Mouse (Mus musculus) midbrain, embryonic 16.5 days (tissue): Measurements from ENCODE around the gene Dtnbp1. TPM values are rescaled to one million over a fixed set of nuclear protein-coding genes. Genes with fewer than 3 reads are reported as not detected.

Source experiments
- ATAC-seq: fragments of 200-750 bp; cut with Nextera tagmentation; 2 replicates; pipeline ENCODE4 v1.8.0; 2017; ENCODE audit warnings: moderate TSS enrichment
- H3K27ac ChIP-seq: fragments of 300-500 bp; sonication (generic); 2 replicates; pipeline ENCODE4 v1.5.1; 2014; ENCODE audit warnings: mild to moderate bottlenecking, low read length, mixed read lengths
- H3K27me3 ChIP-seq: fragments of 300-500 bp; sonication (generic); 2 replicates; pipeline ENCODE4 v1.6.1; 2014; ENCODE audit warnings: low read depth, low read length, mixed read lengths; ENCODE audit not compliant: control insufficient read depth, insufficient read depth
- H3K36me3 ChIP-seq: fragments of 300-500 bp; sonication (generic); 2 replicates; pipeline ENCODE4 v1.6.1; 2014; ENCODE audit warnings: mild to moderate bottlenecking, low read length, moderate library complexity, mixed read lengths; ENCODE audit not compliant: control insufficient read depth, insufficient read depth
- H3K4me1 ChIP-seq: fragments of 300-500 bp; sonication (generic); 2 replicates; pipeline ENCODE4 v1.6.1; 2014; ENCODE audit warnings: mild to moderate bottlenecking, low read length, mixed read lengths; ENCODE audit not compliant: control insufficient read depth, insufficient read depth
- H3K4me2 ChIP-seq: fragments of 300-500 bp; sonication (generic); 2 replicates; pipeline ENCODE4 v1.6.1; 2014; ENCODE audit warnings: mild to moderate bottlenecking, low read length, mixed read lengths
- H3K4me3 ChIP-seq: fragments of 300-500 bp; sonication (generic); 2 replicates; pipeline ENCODE4 v1.5.1; 2014; ENCODE audit warnings: low read depth, mild to moderate bottlenecking, low read length, moderate library complexity, mixed read lengths
- H3K9ac ChIP-seq: fragments of 300-500 bp; sonication (generic); 2 replicates; pipeline ENCODE4 v1.6.1; 2014; ENCODE audit warnings: low read depth, low read length, mixed read lengths
- H3K9me3 ChIP-seq: fragments of 300-500 bp; sonication (generic); replicated peaks from 2 replicates; pipeline ENCODE4 v1.6.1; 2014; ENCODE audit warnings: mild to moderate bottlenecking, low read length, mixed read lengths; ENCODE audit not compliant: control insufficient read depth, poor library complexity, severe bottlenecking
- WGBS: fragments of 180-500 bp; shearing (Covaris S2); extraction: QIAGEN DNeasy Blood & Tissue Kit; methylation state at CpG from one replicate; pipeline ENCODE4 v1.1.7; 2014; 5-methylcytosine and 5-hydroxymethylcytosine counted together
- polyA plus RNA-seq: library from polyadenylated mRNA; unstranded; fragments of >200 nt; fragmentation: Nextera tagmentation; extraction: Ambion mirVana; gene quantifications from 2 replicates; pipeline ENCODE4 v1.2.1, GENCODE M21; 2015

Dtnbp1 gene
- 130 and 136 TPM in 2 replicates for polyA plus RNA-seq

DNA sequence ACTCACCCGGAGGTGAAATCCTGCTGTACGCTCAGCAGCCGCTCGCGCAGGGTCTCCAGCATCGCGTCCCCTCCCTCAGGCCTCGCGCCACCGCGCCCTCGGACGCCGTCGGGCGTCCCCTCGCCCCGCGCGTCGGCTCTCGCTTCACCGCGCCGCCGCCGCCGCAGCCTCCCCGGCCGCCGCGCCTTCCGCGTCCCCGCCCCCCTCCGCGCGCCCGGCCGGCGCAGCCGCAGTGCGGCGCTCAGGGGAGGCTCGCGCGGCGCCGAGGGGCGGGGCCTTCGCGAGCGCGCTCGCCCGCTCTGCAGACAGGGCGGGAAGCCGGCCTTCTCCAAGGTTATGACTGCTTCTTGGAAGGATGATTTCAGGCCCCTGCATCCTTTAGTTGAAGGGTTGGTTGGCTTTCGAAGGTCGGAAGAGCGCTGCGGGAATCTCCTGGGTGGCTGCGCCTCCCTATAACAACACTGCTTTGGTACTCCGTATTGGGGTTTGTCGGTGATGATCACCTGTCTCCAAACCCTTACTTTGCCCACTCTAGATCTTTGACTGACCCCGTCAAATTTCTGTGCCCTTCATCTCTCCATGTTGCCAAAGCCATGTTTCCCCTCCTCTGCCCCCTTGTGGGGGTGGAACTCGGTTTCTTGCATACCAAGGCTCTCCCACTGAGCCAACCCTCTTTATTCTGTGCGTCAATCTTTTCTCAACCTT, at the start of gene Dtnbp1:
Gene Dtnbp1 (minus strand): TSS at position 237 of the 705 bp plus-strand sequence.
- 1% methylated on average over 53 of the region's 68 CpGs for WGBS
- H3K4me1 ChIP-seq: peaks cover 12% of the 10 kb centered on the region

DNA sequence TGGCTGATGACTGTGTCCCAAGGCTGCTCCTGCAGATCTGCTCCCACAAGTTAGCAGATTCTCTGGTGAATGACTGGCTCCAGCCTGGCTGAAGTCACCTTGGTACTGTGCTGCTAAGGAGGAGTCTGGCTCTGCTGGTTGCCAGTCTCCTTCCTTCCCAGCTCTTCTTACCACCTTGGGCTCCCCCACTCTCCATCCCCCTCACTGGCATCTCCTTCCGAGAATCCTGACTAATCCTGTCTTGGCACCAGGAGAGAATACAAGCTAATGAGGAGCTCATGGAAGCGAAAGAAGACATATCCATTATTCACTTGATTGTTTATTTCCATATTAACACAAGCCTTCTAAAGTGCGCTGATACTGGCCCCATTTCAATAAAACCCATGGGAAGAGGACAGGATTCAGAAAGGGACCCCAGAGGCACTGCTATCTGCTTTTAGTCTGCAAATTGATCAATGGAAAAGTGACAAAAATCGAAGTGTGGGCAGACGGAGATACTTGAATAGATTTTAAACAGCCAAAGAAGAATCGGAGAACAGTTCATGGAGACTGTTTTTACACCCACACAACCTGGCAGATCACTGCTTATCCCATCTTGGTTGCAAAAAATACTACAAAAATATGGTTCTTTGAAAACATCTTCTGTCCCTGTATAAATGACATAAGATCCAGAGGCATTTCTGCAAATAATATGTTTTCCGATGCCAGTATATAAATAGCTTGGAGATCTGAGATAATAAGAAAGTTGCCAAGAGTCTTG, 47.5 kb upstream of the Dtnbp1 start:
- H3K36me3 ChIP-seq: no peaks in the 10 kb centered on the region
- H3K9me3 ChIP-seq: no peaks in the 10 kb centered on the region
- no peaks in the 10 kb centered on the region; the same call in 1 of the 2 replicates for H3K27me3 ChIP-seq
- H3K9ac ChIP-seq: no peak overlapping the region
- no peak for ATAC-seq
- H3K4me1 ChIP-seq: no peaks in the 10 kb centered on the region
- no peak overlapping the region for H3K27ac ChIP-seq
- no peak overlapping the region for H3K4me3 ChIP-seq
- WGBS: 67% methylated on average over 7 of the region's 7 CpGs
- H3K4me2 ChIP-seq: no peak overlapping the region

More for the DNA sequence above, at the start of gene Dtnbp1:
- H3K27me3 ChIP-seq: no peaks in the 10 kb centered on the region
- no peaks in the 10 kb centered on the region for H3K36me3 ChIP-seq
- ATAC-seq: peak; percentile 91
- peak within 1 kb of the TSS; percentile 82 for H3K27ac ChIP-seq
- H3K9me3 ChIP-seq: no peaks in the 10 kb centered on the region
- peak within 1 kb of the TSS; percentile 81 for H3K9ac ChIP-seq
- H3K4me3 ChIP-seq: peak within 1 kb of the TSS; percentile 81
- H3K4me2 ChIP-seq: peak within 1 kb of the TSS; percentile 75

DNA sequence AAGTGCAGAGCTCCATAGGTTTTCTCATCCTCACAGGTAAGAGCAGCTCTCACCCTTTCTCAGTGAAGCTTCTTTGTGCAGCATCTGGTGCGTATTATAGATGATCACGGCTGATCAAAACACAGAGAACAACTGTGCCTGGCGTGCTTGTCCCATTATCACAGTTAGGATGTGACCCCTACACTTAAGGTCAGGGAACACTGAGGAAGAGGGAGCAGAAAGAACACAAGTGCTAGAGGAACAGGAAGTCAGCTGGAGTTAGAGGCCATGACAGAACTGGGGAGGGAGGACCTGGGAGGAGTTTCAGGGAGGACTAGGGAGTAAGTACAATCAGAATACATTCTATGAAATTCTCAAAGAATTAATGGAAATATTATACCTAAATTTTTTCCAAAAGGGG, 41.5 kb upstream of the Dtnbp1 start:
- H3K4me3 ChIP-seq: no peak overlapping the region
- H3K9me3 ChIP-seq: no peaks in the 10 kb centered on the region
- ATAC-seq: no peak
- H3K4me2 ChIP-seq: no peak overlapping the region
- 76% methylated on average over 3 of the region's 3 CpGs for WGBS
- no peaks in the 10 kb centered on the region for H3K27me3 ChIP-seq
- no peaks in the 10 kb centered on the region for H3K4me1 ChIP-seq
- no peak overlapping the region for H3K27ac ChIP-seq
- no peak overlapping the region for H3K9ac ChIP-seq
- H3K36me3 ChIP-seq: no peaks in the 10 kb centered on the region

DNA sequence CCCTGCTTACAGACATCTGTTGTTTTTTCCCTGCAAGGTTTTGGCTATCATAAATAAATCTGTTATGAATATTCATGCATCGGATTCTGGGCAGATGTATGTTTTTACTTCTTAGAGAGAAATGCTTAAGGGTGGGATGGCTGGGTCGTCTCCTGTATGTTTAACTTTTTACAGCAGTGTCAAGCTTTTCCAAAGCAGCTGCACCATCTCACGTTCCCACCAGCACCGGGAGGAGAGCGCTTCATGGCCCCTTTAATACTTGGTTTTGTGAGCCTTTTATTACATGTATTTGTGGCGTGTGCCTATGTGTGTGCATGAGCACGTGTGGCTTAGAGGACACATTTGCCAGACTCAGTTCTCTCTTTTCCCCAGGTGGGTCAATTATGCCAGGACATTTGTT, 38.8 kb upstream of the Dtnbp1 start:
- Histone ChIP-seq H3K4me1 (no peaks in the 10 kb centered on the region), H3K27ac (no peak overlapping the region), H3K4me3 (no peak overlapping the region), H3K9me3 (no peaks in the 10 kb centered on the region), H3K36me3 (no peaks in the 10 kb centered on the region), H3K9ac (no peak overlapping the region), H3K4me2 (no peak overlapping the region), H3K27me3 (no peaks in the 10 kb centered on the region)
- ATAC-seq: no peak
- WGBS: 84% methylated on average over 7 of the region's 7 CpGs

DNA sequence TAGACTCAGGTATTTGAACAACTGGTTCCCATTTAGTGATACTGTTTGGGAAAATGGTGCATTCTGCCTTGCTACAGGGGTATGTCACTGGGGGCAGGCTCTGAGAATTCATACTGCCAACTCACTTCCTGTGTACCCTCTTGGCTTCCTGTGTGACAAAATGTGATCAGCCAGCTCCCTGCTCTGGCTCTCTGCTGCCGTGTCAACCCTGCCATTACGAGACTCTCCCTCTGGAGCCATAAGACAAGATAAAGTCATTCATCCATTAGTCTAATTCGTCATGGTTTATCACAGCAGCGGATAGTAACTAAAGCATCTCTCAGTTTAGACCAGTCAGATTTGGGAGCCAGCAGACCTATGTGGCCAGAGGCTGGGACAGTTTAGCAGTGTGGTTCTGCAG, 38.2 kb upstream of the Dtnbp1 start:
- H3K36me3 ChIP-seq: no peaks in the 10 kb centered on the region
- H3K27ac ChIP-seq: no peak overlapping the region
- no peaks in the 10 kb centered on the region for H3K27me3 ChIP-seq
- ATAC-seq: no peak
- H3K9me3 ChIP-seq: no peaks in the 10 kb centered on the region
- WGBS: 50% methylated on average over 4 of the region's 4 CpGs
- no peak overlapping the region for H3K4me2 ChIP-seq
- no peaks in the 10 kb centered on the region for H3K4me1 ChIP-seq
- H3K9ac ChIP-seq: no peak overlapping the region
- no peak overlapping the region for H3K4me3 ChIP-seq

DNA sequence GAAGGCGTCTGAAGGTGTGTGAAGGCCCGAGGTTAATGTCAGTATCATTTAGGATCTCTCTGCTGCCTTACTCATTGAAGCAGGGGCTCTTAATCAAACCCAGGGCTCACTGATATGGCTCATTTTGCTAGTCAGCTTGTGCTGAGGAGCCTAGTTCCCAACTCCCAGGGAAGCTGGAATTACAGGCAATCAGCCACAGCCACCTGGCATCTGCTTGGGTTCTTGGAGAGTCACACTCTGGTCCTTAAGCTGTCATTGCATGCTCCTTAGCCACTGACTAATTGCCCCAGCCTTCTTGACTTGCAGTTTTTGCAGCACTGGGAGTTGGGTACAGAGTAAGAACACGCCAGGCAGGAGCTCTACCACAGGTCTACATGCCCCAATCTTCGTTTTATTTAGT, 34.5 kb upstream of the Dtnbp1 start:
- no peaks in the 10 kb centered on the region for H3K27me3 ChIP-seq
- no peaks in the 10 kb centered on the region for H3K9me3 ChIP-seq
- H3K4me2 ChIP-seq: no peak overlapping the region
- no peak overlapping the region for H3K9ac ChIP-seq
- no peak for ATAC-seq
- H3K36me3 ChIP-seq: no peaks in the 10 kb centered on the region
- WGBS: 94% methylated on average over 4 of the region's 4 CpGs
- H3K4me3 ChIP-seq: no peak overlapping the region
- H3K27ac ChIP-seq: no peak overlapping the region
- H3K4me1 ChIP-seq: no peaks in the 10 kb centered on the region

DNA sequence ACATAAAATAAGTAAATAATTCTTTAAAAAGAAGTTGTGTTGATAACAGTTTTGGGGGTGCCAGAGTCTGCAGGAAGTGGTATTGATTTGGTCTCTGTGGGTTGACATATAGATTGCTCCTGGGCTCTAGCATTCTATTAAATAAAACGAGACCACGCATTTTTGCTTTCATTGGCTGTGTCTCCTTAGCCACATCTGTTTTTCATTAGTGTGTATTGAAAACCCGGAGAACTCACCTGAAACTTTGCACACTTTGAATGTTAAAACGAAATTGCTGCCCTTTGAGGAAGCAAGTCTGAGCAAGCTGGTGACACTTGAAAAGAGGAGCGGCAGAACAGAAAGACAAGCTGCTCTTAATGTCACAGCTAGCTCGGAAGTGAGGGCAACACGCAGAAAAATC, 32.8 kb upstream of the Dtnbp1 start:
- no peaks in the 10 kb centered on the region for H3K9me3 ChIP-seq
- H3K27ac ChIP-seq: no peak overlapping the region
- no peak overlapping the region for H3K4me3 ChIP-seq
- no peaks in the 10 kb centered on the region for H3K4me1 ChIP-seq
- H3K36me3 ChIP-seq: no peaks in the 10 kb centered on the region
- ATAC-seq: no peak
- WGBS: 79% methylated on average over 7 of the region's 7 CpGs
- H3K9ac ChIP-seq: no peak overlapping the region
- H3K27me3 ChIP-seq: no peaks in the 10 kb centered on the region
- no peak overlapping the region for H3K4me2 ChIP-seq

DNA sequence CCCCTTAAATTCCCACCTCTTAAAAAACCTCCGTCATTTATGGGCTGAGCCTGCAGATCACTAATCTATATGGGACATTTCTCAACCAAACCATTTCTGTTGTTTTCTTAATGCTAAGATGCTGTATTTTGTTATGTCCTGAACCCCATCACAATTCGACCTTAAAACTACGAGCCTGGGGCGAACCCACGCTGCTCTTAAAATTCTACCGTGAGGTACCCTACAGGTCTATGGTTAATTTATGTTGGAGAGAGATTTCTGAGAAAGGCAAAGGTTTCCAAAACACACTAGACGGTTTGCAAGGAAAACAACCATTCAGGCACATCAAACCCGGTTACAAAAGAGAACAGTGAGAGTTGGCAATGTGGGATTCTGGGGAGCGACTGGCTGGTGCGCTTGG, 31.4 kb upstream of the Dtnbp1 start:
- Histone ChIP-seq H3K27ac (no peak overlapping the region), H3K36me3 (no peaks in the 10 kb centered on the region), H3K4me1 (no peaks in the 10 kb centered on the region), H3K9me3 (no peaks in the 10 kb centered on the region), H3K4me3 (no peak overlapping the region), H3K27me3 (no peaks in the 10 kb centered on the region), H3K4me2 (no peak overlapping the region), H3K9ac (no peak overlapping the region)
- 89% methylated on average over 10 of the region's 10 CpGs for WGBS
- ATAC-seq: no peak

DNA sequence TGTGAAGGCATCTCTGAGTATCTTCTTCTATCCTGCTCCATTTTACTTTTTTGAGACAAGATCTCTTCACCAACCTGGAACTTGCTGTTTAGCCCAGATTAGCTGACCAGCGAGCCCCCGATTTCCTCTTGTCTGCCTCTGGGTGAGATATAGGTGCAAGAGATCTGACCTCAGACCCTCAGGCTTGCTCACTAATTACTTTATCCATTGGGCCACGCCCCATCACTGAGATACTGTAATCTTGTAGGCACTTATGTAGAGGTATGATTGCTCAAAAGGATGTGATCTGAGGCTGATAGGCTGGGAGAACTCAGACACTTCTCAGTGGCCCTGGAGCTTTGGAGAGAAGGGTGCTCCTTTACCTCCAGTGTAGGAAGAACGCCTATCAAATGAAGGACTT, 30.5 kb upstream of the Dtnbp1 start:
- WGBS: 91% methylated on average over 4 of the region's 4 CpGs
- no peaks in the 10 kb centered on the region for H3K36me3 ChIP-seq
- no peak overlapping the region for H3K27ac ChIP-seq
- no peak overlapping the region for H3K9ac ChIP-seq
- H3K4me1 ChIP-seq: no peaks in the 10 kb centered on the region
- no peaks in the 10 kb centered on the region for H3K9me3 ChIP-seq
- no peak overlapping the region for H3K4me3 ChIP-seq
- H3K4me2 ChIP-seq: no peak overlapping the region
- no peaks in the 10 kb centered on the region for H3K27me3 ChIP-seq
- no peak for ATAC-seq
